Mouse (Mus musculus): ENCODE results near the gene Mov10l1. TPM values are rescaled to one million over a fixed set of nuclear protein-coding genes. Genes with fewer than 3 reads are reported as not detected.

Gene Mov10l1
- polyA plus RNA-seq, 1 experiment = 0.11 TPM

GRCm38 (mm10) chr15:89074613-89075477, 92.1 kb downstream of the Mov10l1 start, which contains the start of gene Trabd:
TSS of gene Trabd (plus strand) at chr15:89075124.
- DNase-seq (ENCODE audit: low read depth) = no peak

- DNase-seq (ENCODE audit: low read depth) = no peak
Measured at GRCm38 (mm10) chr15:89075478-89076147, 92.9 kb downstream of the Mov10l1 start.

DNA sequence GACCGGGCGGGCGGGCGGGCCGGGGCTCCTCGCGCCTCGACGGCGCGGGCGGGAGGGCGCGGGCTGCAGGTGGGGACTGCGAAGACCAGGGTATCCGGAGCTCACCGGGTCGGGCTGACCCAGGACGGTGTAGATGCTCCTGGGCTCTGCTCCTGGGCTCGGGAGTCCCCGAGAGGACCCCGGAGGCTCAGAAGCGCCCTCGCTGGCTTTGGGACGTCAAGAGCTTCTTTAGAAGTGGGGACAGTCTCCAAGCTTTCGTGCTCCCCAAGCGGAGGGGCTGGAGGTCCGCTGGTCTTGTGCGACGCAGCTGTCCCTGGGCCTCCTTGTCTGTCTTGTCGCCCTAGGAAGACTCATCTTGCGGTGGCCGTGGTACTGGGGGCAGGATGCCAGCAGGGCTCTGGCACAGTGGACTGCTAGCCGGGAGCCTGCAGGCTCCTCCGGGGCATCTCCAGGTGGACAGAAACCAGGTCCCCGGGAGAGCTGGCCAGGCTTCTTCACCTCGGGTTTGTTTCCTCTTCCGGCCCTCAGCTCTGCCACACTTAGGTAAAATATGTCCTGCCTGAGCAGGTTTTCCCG, 93.5 kb downstream of the Mov10l1 start:
- DNase-seq (ENCODE audit: low read depth) = no peak

DNA sequence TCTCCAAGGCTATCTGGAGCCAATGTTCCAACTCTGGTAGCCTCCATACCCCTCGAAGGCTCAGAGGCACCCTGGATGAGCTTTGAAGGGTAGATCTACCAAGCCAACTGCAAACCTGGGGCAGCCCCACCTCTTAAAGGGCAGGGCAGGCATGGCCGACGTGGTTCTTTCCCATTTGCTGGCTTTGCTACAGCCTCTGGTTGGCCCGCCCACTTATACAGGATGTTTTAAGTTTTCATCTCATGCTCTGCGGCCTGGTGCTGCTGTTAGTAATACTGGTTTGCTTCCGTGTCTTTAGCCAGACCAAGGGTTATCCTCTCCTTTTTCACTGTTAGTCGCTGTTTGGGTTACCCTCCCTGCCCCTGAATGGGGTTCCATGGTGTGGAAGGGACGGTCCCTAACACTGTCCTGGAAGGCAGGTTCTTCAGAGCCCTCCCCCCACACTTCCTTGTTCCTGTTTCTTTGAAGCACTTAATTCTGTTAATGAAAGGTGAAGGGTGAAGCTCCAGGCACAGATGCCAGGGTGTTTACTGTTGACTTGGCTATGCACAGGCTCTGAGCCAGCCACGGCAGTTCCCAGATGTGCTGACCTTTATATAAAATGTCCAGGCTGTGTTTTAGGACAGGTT, 95.6 kb downstream of the Mov10l1 start:
- DNase-seq (ENCODE audit: low read depth) = no peak

DNA sequence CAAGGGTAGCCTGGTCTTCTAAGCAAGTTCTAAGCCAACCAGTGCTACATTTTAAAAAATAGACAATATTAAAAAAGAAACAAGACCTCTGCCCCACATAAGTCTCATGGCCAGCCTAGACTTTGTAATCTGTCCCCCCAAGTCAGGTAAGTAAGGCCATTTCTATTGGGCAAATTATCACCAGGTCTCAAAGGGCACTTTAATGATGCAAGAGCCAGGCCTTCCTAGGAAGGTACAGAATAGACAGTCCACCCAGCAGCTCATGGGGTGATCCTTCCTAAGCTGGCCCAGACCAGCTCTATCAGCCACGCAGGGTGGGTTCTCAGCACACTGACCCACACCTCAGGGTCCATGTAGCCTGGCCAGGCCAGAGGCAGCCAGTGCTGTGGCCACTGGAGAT, 101.2 kb downstream of the Mov10l1 start:
- no peak for DNase-seq (ENCODE audit: low read depth)

DNA sequence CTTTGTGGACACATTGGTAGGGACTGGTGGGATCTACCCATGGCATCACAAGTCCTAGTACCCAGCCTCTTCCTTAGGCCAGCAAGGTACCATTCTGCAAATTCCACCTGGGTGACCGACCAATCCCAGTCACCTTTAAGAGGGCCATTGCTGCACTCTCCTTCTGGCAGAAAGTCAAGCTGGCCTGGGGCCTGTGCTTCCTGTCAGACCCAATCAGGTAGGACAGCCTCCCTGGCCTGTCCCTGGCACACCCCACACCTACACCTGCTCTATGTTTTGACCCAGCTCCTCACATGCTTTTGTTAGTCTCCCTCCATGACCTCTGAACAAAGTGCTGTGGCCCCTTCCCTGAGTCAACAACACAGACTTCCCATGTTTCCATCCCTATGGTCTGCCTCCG, 102.1 kb downstream of the Mov10l1 start:
- no peak for DNase-seq (ENCODE audit: low read depth)

GRCm38 (mm10) chr15:89088607-89089247, 106.0 kb downstream of the Mov10l1 start, which contains the start of gene Selenoo:
TSS of gene Selenoo (plus strand) at chr15:89089084.
- no peak for DNase-seq (ENCODE audit: low read depth)

GRCm38 (mm10) chr15:89089248-89090051, 106.7 kb downstream of the Mov10l1 start:
- DNase-seq (ENCODE audit: low read depth) = no peak

GRCm38 (mm10) chr15:89090662-89091061, 108.0 kb downstream of the Mov10l1 start:
- no peak for DNase-seq (ENCODE audit: low read depth)

DNA sequence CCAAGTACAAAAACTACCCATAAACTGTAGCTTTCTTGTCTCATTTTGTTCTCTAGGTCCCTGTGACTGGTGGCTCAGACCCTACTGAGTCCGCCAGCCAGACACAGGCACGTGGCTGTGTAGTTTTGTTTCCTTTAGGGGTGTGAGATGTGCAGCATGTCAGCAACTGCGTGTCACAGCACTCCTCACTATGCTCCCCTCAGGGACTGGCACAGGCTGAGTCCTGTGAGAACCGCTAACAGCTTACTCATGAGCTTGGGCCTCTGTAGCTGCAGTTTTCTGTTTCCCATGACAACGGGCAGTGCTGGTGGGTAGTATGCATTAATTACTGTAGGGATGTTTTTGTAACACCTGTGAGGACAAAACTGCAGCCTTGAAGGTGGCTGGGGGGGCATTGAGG, 109.5 kb downstream of the Mov10l1 start:
- no peak for DNase-seq (ENCODE audit: low read depth)

DNA sequence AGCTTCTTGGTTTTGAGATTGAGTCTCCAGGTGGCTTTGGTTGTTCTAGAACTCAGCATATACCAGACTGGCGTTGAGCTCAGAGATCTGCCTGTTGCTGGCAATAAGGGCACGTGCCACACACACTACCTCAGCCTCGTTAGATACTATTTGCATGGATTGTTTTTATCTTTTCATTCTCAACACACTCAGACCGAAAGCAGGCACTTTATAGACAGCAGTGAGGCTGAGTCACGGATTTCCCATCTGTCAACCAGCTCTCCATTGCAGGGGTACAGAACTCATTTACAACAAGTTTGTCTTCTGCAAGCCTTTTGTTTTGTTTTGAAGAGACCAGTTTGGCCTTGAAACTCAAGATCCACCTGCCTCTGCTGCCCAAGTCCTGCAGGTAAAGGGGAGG, 114.7 kb downstream of the Mov10l1 start:
- no peak for DNase-seq (ENCODE audit: low read depth)

DNA sequence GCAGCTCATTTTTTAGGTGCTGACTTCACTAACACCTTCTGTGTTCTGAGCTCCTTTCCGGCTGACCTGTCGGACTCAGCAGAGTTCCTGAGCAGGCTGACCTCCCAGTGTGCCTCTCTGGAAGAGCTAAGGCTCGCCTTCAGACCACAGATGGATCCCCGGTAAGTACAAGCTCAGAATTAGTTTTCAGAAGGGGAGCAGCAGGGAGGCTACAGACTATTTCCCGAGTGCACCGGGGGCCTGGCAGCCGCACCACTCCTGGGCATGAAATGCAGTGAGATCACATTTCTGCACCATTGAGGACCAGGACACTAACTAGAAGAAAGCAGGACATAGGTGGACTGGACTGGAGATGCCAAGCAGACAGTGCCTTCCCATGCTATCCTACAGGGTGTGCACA, 115.9 kb downstream of the Mov10l1 start:
- DNase-seq (ENCODE audit: low read depth) = no peak

GRCm38 (mm10) chr15:89100823-89101222, 118.1 kb downstream of the Mov10l1 start:
- DNase-seq (ENCODE audit: low read depth) = no peak

- no peak for DNase-seq (ENCODE audit: low read depth)
Measured at GRCm38 (mm10) chr15:89102646-89103045, 119.9 kb downstream of the Mov10l1 start.

DNA sequence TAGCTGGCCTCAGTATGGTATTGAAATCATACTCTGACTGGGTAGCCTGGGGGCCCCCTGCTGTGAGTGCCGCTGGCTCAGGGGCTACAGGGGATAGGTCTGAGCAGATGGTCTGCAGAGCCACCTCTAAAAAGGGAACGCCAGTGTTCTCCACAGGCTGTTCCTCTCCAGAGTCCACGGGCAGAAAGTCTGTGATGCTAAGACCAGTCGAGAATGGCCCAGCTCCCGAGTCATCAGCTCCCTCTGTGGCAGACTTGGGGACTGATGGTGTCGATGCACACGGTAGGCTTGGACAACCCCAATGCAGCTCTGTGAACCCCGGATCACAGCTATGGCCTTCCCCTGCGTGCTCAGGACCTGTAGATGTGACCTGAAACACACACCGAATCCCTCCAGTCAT, 121.2 kb downstream of the Mov10l1 start:
- no peak for DNase-seq (ENCODE audit: low read depth)

- no peak for DNase-seq (ENCODE audit: low read depth)
Measured at GRCm38 (mm10) chr15:89104425-89104824, 121.7 kb downstream of the Mov10l1 start.

Other genes with a start within 250 kb of the Mov10l1 start
- 12.9 and 21.2 TPM in 2 replicates for gene Brd1, start 248.7 kb upstream of the Mov10l1 start, polyA plus RNA-seq (2012; rRNA removed)
- 5.2 and 6.3 TPM in 2 replicates for gene Zbed4, start 231.2 kb upstream of the Mov10l1 start, polyA plus RNA-seq (2012; rRNA removed)
- gene Alg12, start 163.6 kb upstream of the Mov10l1 start, polyA plus RNA-seq (2012; rRNA removed) = 17.9 and 19.6 TPM in 2 replicates
- gene Creld2, start 163.3 kb upstream of the Mov10l1 start, polyA plus RNA-seq (2012; rRNA removed) = 106 and 153 TPM in 2 replicates
- gene Pim3, start 120.7 kb upstream of the Mov10l1 start, polyA plus RNA-seq (2012; rRNA removed) = 51.8 and 58.9 TPM in 2 replicates
- gene Ttll8, start 28.5 kb upstream of the Mov10l1 start, polyA plus RNA-seq (2012; rRNA removed) = 0.45 and 0.82 TPM in 2 replicates
- gene Mlc1, start 3.9 kb upstream of the Mov10l1 start, polyA plus RNA-seq (2012; rRNA removed) = 0.26 and 0.70 TPM in 2 replicates
- gene Panx2, start 76.8 kb downstream of the Mov10l1 start, polyA plus RNA-seq (2012; rRNA removed) = 2.7 and 4.4 TPM in 2 replicates
- 76.4 and 82.8 TPM in 2 replicates for gene Trabd, start 92.2 kb downstream of the Mov10l1 start, polyA plus RNA-seq (2012; rRNA removed)
- gene Selenoo, start 106.2 kb downstream of the Mov10l1 start, polyA plus RNA-seq (2012; rRNA removed) = 54.2 and 54.5 TPM in 2 replicates
- 71.9 and 87.7 TPM in 2 replicates for gene Tubgcp6, start 140.2 kb downstream of the Mov10l1 start, polyA plus RNA-seq (2012; rRNA removed)
- 31.1 and 38.8 TPM in 2 replicates for gene Hdac10, start 145.8 kb downstream of the Mov10l1 start, polyA plus RNA-seq (2012; rRNA removed)
- gene Mapk12, start 157.8 kb downstream of the Mov10l1 start, polyA plus RNA-seq (2012; rRNA removed) = 25.2 and 25.3 TPM in 2 replicates
- 23.8 and 30.3 TPM in 2 replicates for gene Mapk11, start 166.7 kb downstream of the Mov10l1 start, polyA plus RNA-seq (2012; rRNA removed)
- gene Plxnb2, start 197.9 kb downstream of the Mov10l1 start, polyA plus RNA-seq (2012; rRNA removed) = 98.9 and 119 TPM in 2 replicates
- 12.2 and 13.6 TPM in 2 replicates for gene Dennd6b, start 213.6 kb downstream of the Mov10l1 start, polyA plus RNA-seq (2012; rRNA removed)
- 89.2 and 158 TPM in 2 replicates for gene Ppp6r2, start 228.6 kb downstream of the Mov10l1 start, polyA plus RNA-seq (2012; rRNA removed)

Measured in gonadal fat pad, adult 2 months (tissue).